Mouse (Mus musculus) small intestine, adult 2 months (tissue): ENCODE results near the gene Myh3. TPM values are rescaled to one million over a fixed set of nuclear protein-coding genes. Genes with fewer than 3 reads are reported as not detected.

Source experiments
- H3K27ac ChIP-seq: fragments of 200-500 bp; 2 replicates; pipeline ENCODE4 v1.5.1; 2012; ENCODE audit warnings: low read depth, low read length, control low read depth, inconsistent platforms; ENCODE audit not compliant: insufficient read depth
- H3K27me3 ChIP-seq: fragments of 200-500 bp; 2 replicates; pipeline ENCODE4 v1.6.1; 2012; ENCODE audit warnings: mild to moderate bottlenecking, moderate library complexity, low read length, inconsistent platforms; ENCODE audit not compliant: control insufficient read depth, insufficient read depth
- H3K36me3 ChIP-seq: fragments of 200-500 bp; 2 replicates; pipeline ENCODE4 v1.6.1; 2012; ENCODE audit warnings: mild to moderate bottlenecking, low read length, control low read depth, inconsistent platforms; ENCODE audit not compliant: control insufficient read depth, insufficient read depth
- H3K4me1 ChIP-seq: fragments of 200-500 bp; 2 replicates; pipeline ENCODE4 v1.6.1; 2012; ENCODE audit warnings: low read length, inconsistent platforms, mixed read lengths; ENCODE audit not compliant: control insufficient read depth, insufficient read depth, insufficient read length
- H3K4me3 ChIP-seq: fragments of 200-500 bp; 2 replicates; pipeline ENCODE4 v1.5.1; 2012; ENCODE audit warnings: low read depth, mild to moderate bottlenecking, control low read depth, inconsistent platforms, low read length, moderate library complexity
- CTCF ChIP-seq: fragments of 200-500 bp; IDR thresholded peaks from 2 replicates; pipeline ENCODE4 v1.5.1; 2012; ENCODE audit warnings: low read depth, mild to moderate bottlenecking, control low read depth, inconsistent platforms, low read length, moderate library complexity, mixed read lengths; ENCODE audit not compliant: insufficient replicate concordance, insufficient read length; ENCODE audit errors: extremely low read depth
- POLR2A ChIP-seq: fragments of 200-500 bp; IDR thresholded peaks from 2 replicates; pipeline ENCODE4 v1.6.1; 2012; ENCODE audit warnings: low read depth, mild to moderate bottlenecking, control low read depth, inconsistent platforms, low read length, moderate library complexity
- WGBS: fragments of 180-500 bp; shearing (Covaris S2); methylation state at CpG from one replicate; pipeline ENCODE4 v1.1.7; 2018; 5-methylcytosine and 5-hydroxymethylcytosine counted together
- polyA plus RNA-seq: library from polyadenylated mRNA; depleted of rRNA; stranded (reverse); fragments of >200 nt; gene quantifications from 2 replicates; pipeline ENCODE4 v1.2.3, GENCODE M21; 2012

Myh3 gene
- polyA plus RNA-seq, 1 experiment, result 0.06 TPM

DNA sequence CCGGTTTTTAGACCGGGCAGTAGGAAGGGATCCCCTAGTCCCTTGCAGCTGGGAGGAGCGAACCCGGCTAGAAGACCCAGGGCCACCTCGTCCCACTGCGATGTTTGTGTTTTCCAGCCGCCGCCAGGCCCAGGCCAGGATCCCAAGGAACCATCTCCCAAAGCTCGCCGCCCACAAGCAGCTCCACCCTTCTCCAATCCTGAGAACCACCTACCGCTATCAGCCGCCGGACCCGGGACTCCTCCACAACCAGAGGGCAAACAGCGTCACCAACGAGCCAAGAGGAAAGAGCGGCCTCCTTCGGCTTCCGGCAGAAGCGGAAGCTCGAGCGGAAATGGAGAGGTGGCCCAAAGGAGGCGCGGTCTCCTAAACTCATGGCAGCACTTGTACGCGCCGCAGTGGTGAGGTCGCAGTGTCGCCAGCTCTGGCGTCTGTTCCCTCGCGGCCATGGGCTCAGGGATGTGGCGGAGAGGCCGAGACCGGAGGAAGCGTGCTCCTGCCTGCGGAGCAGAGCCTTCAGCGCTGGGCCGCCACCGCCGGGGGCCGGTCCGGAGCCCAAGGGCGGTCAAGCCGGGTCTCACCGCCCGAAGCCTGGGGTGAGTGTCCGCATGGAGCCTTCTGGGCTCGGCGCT, 25.7 kb upstream of the Myh3 start, which contains the start of the genes Adprm and Sco1:
Gene Adprm (minus strand): TSS at position 274 of the 632 bp plus-strand sequence.
Gene Sco1 (plus strand): TSS at position 350 of the 632 bp plus-strand sequence.
- TF ChIP-seq POLR2A, result peak; percentile 86
- no peak for TF ChIP-seq CTCF
- Histone ChIP-seq H3K4me3 (peak within 1 kb of the TSS; percentile 83), H3K36me3 (peaks cover 27% of the 10 kb centered on the region), H3K27me3 (no peaks in the 10 kb centered on the region), H3K27ac (peak within 1 kb of the TSS; percentile 91), H3K4me1 (no peaks in the 10 kb centered on the region; the same call in 1 of the 2 replicates)
- under 1% methylated on average over 50 of the region's 50 CpGs for WGBS

DNA sequence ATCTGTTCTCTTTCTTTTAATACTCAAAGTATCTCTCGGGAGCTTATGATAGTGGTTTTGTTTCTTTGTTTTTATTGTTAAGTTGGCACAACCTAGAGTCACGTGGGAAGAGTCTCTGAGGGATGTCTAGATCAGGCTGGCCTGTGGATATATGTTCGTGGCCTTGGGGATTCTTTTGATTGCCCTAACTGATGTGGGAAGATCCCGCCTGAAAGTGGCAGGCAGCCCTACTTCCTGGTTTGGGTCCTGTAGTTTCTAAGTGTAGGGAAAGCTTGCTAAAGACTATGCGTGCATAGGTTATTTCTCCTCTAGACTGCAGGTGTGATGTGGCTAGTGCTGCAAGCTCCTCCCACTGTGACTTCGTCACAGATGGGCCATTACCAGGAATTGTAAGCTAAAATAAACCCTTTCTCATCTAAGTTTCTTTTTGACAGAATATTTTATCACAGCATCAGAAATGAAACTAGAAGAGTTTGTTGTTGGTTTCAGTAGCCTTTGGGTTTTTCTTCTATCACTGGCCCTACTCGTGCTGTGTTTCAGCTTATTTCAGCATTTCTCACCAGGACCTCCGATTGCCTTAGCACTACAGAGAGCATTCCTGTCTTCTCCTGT, 23.2 kb upstream of the Myh3 start:
- no peak overlapping the region for H3K4me3 ChIP-seq
- H3K36me3 ChIP-seq, result peaks cover 43% of the 10 kb centered on the region
- WGBS, result 75% methylated on average over 8 of the region's 8 CpGs
- H3K27me3 ChIP-seq, result no peaks in the 10 kb centered on the region
- no peaks in the 10 kb centered on the region; the same call in 1 of the 2 replicates for H3K4me1 ChIP-seq
- no peak for TF ChIP-seq CTCF
- no peak for TF ChIP-seq POLR2A
- H3K27ac ChIP-seq, result no peak overlapping the region

- Histone ChIP-seq H3K36me3 (peaks cover 72% of the 10 kb centered on the region), H3K4me1 (no peaks in the 10 kb centered on the region), H3K27me3 (no peaks in the 10 kb centered on the region), H3K4me3 (no peak overlapping the region), H3K27ac (no peak overlapping the region)
- 95% methylated on average over 2 of the region's 2 CpGs for WGBS
- TF ChIP-seq CTCF, result no peak
- no peak for TF ChIP-seq POLR2A
These were observed 16.8 kb upstream of the Myh3 start for GRCm38 (mm10) chr11:67061311-67061710.

DNA sequence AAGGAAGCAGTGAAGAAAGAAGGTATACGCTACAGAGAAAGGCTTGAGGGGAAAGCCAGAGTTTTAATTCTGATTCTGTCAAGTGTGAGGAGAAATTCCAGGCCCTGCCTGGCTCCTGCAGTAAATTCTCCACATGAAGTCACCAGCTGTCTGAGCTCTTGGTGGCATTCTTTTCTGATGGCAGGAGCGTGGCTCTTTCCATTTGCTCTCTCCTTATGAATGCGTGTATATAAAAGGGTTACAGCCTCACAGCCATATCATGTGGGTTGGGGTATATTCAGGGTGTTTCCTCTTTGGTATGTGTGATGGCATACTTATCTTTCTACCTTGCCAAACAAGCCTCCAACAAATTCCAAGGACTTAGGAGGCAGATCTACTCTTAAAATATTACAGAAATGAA, 15.4 kb upstream of the Myh3 start:
- Histone ChIP-seq H3K4me1 (no peaks in the 10 kb centered on the region), H3K4me3 (no peak overlapping the region), H3K36me3 (peaks cover 66% of the 10 kb centered on the region), H3K27ac (no peak overlapping the region), H3K27me3 (no peaks in the 10 kb centered on the region)
- TF ChIP-seq POLR2A (no peak), CTCF (no peak)
- WGBS, result 87% methylated on average over 3 of the region's 3 CpGs

DNA sequence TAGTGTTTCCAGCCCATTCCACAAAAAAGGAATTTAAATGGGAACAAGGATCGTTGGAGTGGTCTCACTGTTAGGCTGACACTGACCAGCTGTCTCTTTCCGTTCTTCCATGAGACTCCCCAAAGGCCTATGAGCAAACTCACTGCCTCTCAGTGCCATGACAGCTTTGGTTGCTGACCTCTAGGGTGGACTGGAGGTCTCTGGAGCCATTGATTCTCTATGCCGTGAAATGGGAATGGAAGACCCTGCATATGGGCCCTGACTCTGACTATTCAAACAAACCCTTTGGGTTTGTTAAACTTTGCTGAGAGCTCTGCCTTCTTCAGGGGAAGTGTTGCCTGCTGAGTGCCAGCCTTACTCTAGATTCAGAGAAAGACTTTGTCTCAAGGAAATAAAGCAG, 10.4 kb upstream of the Myh3 start:
- peaks cover 33% of the 10 kb centered on the region for H3K36me3 ChIP-seq
- no peak overlapping the region for H3K4me3 ChIP-seq
- no peak overlapping the region for H3K27ac ChIP-seq
- WGBS, result 85% methylated on average over 3 of the region's 3 CpGs
- H3K27me3 ChIP-seq, result no peaks in the 10 kb centered on the region
- peaks cover 7% of the 10 kb centered on the region for H3K4me1 ChIP-seq
- TF ChIP-seq POLR2A (no peak), CTCF (no peak)

GRCm38 (mm10) chr11:67072615-67073130, 5.4 kb upstream of the Myh3 start:
- WGBS, result 82% methylated on average over 15 of the region's 15 CpGs
- TF ChIP-seq POLR2A, result no peak
- no peak for TF ChIP-seq CTCF
- Histone ChIP-seq H3K36me3 (no peaks in the 10 kb centered on the region), H3K27ac (peak overlapping the region; percentile 49; the same call in 1 of the 2 replicates), H3K27me3 (no peaks in the 10 kb centered on the region), H3K4me1 (peaks cover 7% of the 10 kb centered on the region), H3K4me3 (no peak overlapping the region)

DNA sequence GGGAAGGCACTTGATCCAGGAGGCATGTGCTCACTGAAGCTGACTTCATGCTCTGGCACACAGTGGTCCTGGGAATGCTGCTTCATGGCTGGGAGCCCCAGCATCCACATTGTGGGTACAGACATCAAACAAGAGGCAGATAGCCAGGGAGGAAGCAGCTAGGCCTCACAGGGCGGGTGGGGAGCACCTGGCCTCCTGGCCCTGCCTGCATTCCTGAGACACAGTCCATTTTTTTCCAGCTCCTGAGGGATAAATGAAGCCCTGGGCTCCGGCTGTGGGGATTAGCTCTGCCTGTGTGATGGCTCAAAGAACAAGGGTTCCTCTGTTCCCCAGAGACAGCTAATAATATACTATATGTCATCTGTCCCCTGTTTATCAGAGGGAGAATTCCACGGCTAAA, 3.1 kb upstream of the Myh3 start:
- H3K27ac ChIP-seq, result no peak overlapping the region
- no peak for TF ChIP-seq POLR2A
- TF ChIP-seq CTCF, result no peak
- 33% methylated on average over 3 of the region's 3 CpGs for WGBS
- no peaks in the 10 kb centered on the region for H3K36me3 ChIP-seq
- peaks cover 7% of the 10 kb centered on the region for H3K4me1 ChIP-seq
- H3K4me3 ChIP-seq, result no peak overlapping the region
- H3K27me3 ChIP-seq, result no peaks in the 10 kb centered on the region
